In genomic region chr7:42692362-42693158, GRCm38 (mm10) we compare ENCODE assay signal across 8 mouse cellular contexts. TPM values are rescaled to one million over a fixed set of nuclear protein-coding genes. Genes with fewer than 3 reads are reported as not detected.
DNase-seq lines count a peak whose midpoint lies in the region; ATAC-seq lines count a peak whose summit lies in the region.
"Not testable (repeated sequence)": the region's sequence is repeated elsewhere in the genome, so short reads cannot be mapped to it uniquely, and the experiment has no call there.

Gene Zfp975 (minus strand): TSS chr7:42692742.

- peak within 1 kb of the TSS; percentile 65 for H3K27ac ChIP-seq in intestine, embryonic 14.5 days (ENCODE audit: low read depth)

- H3K4me3 ChIP-seq in intestine, embryonic 14.5 days (ENCODE audit: low read depth, low read length): peak within 1 kb of the TSS; percentile 55

- H3K9me3 ChIP-seq in intestine, embryonic 14.5 days (ENCODE audit: control insufficient read depth, low read length): not testable (repeated sequence)

- peak within 1 kb of the TSS; percentile 59 for H3K4me2 ChIP-seq in intestine, embryonic 14.5 days (ENCODE audit: low read length)

- not testable (repeated sequence) for H3K27me3 ChIP-seq in intestine, embryonic 14.5 days (replicated peaks; ENCODE audit: control insufficient read depth, insufficient read depth, low read length)

- ATAC-seq in intestine, embryonic 14.5 days (replicated peaks; ENCODE audit: low FRiP score, low TSS enrichment, low read depth): peak; percentile 100
- ATAC-seq in megakaryocyte progenitor cell, adult 5-6 weeks (replicated peaks; ENCODE audit: poor library complexity): peak; percentile 99

- peak; percentile 90 for DNase-seq in adrenal gland, postnatal 10 days
- DNase-seq in embryo, embryonic 9.5 days (ENCODE audit: extremely low spot score): peak; percentile 80
- DNase-seq in gastrocnemius, postnatal 36 days: peak; percentile 73 to 74
- DNase-seq in intestine, embryonic 14.5 days (ENCODE audit: low spot score): peak; percentile 86
- DNase-seq in left cerebral cortex, postnatal 10 days (ENCODE audit: extremely low spot score in 1 of 2, low spot score in 2 of 2): peak; percentile 80 to 84
- DNase-seq in right cerebral cortex, postnatal 10 days (ENCODE audit: low spot score in 2 of 2): peak; percentile 90 to 94
- DNase-seq in urinary bladder, postnatal 14 days (ENCODE audit: low spot score): peak; percentile 87

- WGBS in intestine, embryonic 14.5 days: under 1% methylated on average over 23 of the region's 23 CpGs

- H3K4me1 ChIP-seq in intestine, embryonic 14.5 days (replicated peaks; ENCODE audit: control insufficient read depth, insufficient read depth, low read length): not testable (repeated sequence)

- intact Hi-C loops in gastrocnemius, postnatal 36 days (cut with DNase I); left cerebral cortex, postnatal 10 days (cut with DNase I): not testable (repeated sequence)

- H3K36me3 ChIP-seq in intestine, embryonic 14.5 days (ENCODE audit: control insufficient read depth, insufficient read depth, low read length): not testable (repeated sequence)

- H3K9ac ChIP-seq in intestine, embryonic 14.5 days (ENCODE audit: low read length): peak within 1 kb of the TSS; percentile 58

RNA-seq across cellular contexts. Expression of gene Zfp975, which starts in this region (rescaled TPM):
- total RNA-seq in adrenal gland, postnatal 10 days (2021): 1 to 10 TPM; 4.5 to 6.5 TPM
- total RNA-seq in gastrocnemius, postnatal 36 days (2021): 1 to 10 TPM; 2.7 to 3.8 TPM
- 7.9 and 8.9 TPM in 2 replicates for polyA plus RNA-seq in intestine, embryonic 14.5 days (2014; fragmentation: Nextera tagmentation; extraction: Ambion mirVana)
- total RNA-seq in left cerebral cortex, postnatal 10 days (2021): 1 to 10 TPM; 5.0 to 6.2 TPM
- total RNA-seq in megakaryocyte progenitor cell, adult 5-6 weeks (2015): 6.2 and 7.1 TPM in 2 replicates
- total RNA-seq in megakaryocyte progenitor cell, adult 5-6 weeks (2017): 4.9 and 8.3 TPM in 2 replicates

Comparison
In these comparisons a context has a peak if more than half of its experiments do, and no peak if none do; other contexts are left out.
1. Peak in every context shown above with its lines: DNase-seq, ATAC-seq, H3K4me3 ChIP-seq and H3K27ac ChIP-seq.